Mouse (Mus musculus) mesoderm, embryonic 11.5 days (tissue): ENCODE measurements around the gene Eps8.

Experiments used
- DNase-seq: peaks from one replicate; pipeline ENCODE4 v3.0.0-alpha.2; 2012; ENCODE audit warnings: low read depth, low spot score

Gene Eps8

DNA sequence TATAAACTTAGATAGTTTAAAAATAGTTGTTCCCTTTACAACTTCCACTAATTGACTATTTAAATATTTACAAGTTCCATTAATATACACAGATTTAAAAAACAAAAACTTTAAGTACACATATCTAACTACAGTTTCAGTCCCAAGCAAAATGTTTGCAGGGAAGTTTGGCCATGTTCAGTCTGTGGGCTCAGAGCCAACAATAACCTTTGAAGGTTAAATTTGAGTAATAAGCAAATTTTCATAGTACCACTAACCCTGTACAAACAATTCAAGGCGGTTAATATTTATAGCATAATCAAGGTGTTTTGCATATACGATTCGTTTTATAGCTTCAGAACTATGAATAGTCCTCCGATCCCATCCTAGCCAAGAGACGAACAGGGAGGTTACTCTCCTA, 84.7 kb downstream of the Eps8 start:
- DNase-seq: no peak

DNA sequence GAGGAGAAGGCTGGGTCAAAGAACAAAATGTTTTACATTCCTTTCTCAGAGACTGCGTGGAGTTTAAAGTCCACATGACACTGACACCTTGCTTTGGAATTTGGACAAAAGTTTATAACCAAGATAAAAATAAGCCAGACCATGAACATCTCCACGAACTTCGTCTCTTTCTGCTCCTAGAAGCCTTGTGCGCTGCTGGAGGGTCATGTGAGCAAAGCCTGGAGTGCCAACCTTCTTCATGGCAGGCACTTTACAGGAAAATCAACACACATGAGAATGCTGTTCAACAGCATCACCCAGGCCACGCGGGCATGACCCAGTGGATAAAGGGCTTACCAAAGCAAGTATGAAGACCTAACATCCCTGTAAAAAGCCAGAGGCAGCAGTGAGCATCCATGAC, 85.6 kb downstream of the Eps8 start:
- no peak for DNase-seq

- no peak for DNase-seq
These were observed 88.8 kb downstream of the Eps8 start for GRCm38 (mm10) chr6:137565890-137566289.

- DNase-seq: no peak
These were observed 89.2 kb downstream of the Eps8 start for GRCm38 (mm10) chr6:137565454-137565853.

GRCm38 (mm10) chr6:137560358-137560859, 94.3 kb downstream of the Eps8 start:
- peak; percentile 41 for DNase-seq

DNA sequence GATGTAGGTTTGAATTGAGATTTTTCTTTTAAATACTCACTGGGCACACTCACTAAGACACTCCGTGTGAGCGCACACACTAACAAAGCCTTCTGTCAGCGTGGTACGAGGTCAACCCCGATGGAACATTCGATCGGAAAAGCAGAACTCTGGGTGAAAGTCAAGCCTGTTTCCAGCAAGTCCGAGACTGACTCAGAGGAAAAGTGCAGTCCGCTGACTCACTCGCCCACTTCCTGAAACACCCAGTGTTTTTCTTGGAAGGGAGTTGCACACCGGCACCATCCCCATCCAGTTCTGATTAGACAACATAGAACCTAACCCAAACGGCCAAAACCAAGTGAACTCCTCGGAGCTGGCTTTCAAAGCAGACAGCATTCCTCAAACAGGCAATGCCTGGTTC, 95.8 kb downstream of the Eps8 start:
- no peak for DNase-seq

DNA sequence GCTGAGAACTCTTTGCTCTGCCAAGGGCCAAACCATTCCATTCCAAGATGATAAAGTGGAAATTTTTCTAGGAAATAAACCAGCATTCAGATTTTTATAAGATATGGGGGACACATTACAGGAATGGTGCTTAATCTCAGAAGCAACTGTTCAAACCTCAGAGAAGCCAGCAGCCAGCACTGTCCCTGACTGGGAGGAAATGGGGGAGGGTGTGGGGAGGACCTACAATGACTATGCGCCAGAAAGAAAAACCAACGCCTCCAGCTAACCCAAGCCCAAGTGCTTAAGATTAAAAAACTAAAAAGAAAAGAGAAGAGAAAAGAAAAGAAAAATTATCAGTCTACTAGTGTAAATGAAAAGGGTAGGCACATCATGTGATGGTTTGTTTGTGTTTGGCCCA, 97.0 kb downstream of the Eps8 start:
- DNase-seq: no peak

GRCm38 (mm10) chr6:137557159-137557558, 97.5 kb downstream of the Eps8 start:
- no peak for DNase-seq

DNA sequence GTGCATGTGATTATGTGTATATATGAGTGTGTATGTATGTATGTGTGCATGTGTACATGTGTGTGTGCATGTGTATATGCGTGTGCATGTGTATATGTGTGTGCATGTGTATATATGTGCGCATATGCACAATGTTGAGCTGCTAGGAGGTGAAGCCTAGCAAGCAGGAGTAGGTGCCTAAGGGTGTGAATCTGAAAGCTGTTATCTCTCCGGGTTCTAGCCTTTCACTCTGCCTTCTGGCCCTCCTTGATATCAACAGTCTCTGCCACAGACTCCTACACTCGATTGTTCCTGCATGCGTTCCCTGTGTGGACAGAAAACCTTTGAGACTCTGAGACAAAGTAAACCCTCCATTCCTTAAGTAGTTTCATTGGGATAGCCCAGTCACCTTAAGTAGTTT, 98.0 kb downstream of the Eps8 start:
- DNase-seq: no peak

- no peak for DNase-seq
These were observed 104.5 kb downstream of the Eps8 start for GRCm38 (mm10) chr6:137550181-137550580.

GRCm38 (mm10) chr6:137548613-137549012, 106.1 kb downstream of the Eps8 start:
- no peak for DNase-seq

- no peak for DNase-seq
These were observed 107.1 kb downstream of the Eps8 start for GRCm38 (mm10) chr6:137547555-137547954.

- DNase-seq: no peak
These were observed 108.6 kb downstream of the Eps8 start for GRCm38 (mm10) chr6:137546101-137546500.

DNA sequence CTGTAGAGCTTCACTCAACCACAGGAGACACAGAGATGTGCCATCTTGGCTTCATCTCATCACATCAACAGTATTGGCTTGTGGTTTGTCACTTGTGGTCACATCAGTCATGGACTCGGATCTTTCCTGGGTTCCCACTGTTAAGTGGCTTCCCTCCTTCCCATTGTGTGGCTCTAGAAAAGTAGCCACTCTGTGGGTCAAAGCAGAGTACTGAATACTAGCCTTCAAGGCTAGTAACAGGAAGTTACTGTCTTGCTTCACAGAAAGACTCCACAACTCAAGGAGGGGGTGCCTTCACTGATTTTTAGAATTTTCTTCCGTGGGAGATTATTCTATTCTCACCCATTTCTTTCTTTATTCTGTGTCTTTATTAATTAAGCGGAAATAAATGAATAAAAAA, 109.3 kb downstream of the Eps8 start:
- no peak for DNase-seq

- DNase-seq: peak; percentile 54
These were observed 112.2 kb downstream of the Eps8 start for GRCm38 (mm10) chr6:137542231-137543152.

GRCm38 (mm10) chr6:137541216-137542176, 113.2 kb downstream of the Eps8 start:
- no peak for DNase-seq

- no peak for DNase-seq
These were observed 113.9 kb downstream of the Eps8 start for GRCm38 (mm10) chr6:137540800-137541199.

- no peak for DNase-seq
These were observed 114.3 kb downstream of the Eps8 start for GRCm38 (mm10) chr6:137540346-137540745.

GRCm38 (mm10) chr6:137539219-137539618, 115.5 kb downstream of the Eps8 start:
- no peak for DNase-seq

- no peak for DNase-seq
These were observed 121.9 kb downstream of the Eps8 start for GRCm38 (mm10) chr6:137532758-137533157.

GRCm38 (mm10) chr6:137525769-137526168, 128.9 kb downstream of the Eps8 start:
- no peak for DNase-seq

GRCm38 (mm10) chr6:137520343-137520704, 134.4 kb downstream of the Eps8 start:
- no peak for DNase-seq
